Mouse (Mus musculus) heart, embryonic 16.5 days (tissue): ENCODE results near the gene Rps3a1. TPM values are rescaled to one million over a fixed set of nuclear protein-coding genes. Genes with fewer than 3 reads are reported as not detected.

Source experiments
- ATAC-seq: fragments of 200-750 bp; cut with Nextera tagmentation; replicated peaks from 2 replicates; pipeline ENCODE4 v1.8.0; 2017; ENCODE audit warnings: moderate number of reproducible peaks; ENCODE audit not compliant: insufficient read depth, low FRiP score; ENCODE audit errors: extremely low read depth
- H3K27ac ChIP-seq: fragments of 300-500 bp; sonication (generic); 2 replicates; pipeline ENCODE4 v1.5.1; 2014; ENCODE audit warnings: mild to moderate bottlenecking, low read length, control low read depth, moderate library complexity
- H3K27me3 ChIP-seq: fragments of 300-500 bp; sonication (generic); 2 replicates; pipeline ENCODE4 v1.6.1; 2014; ENCODE audit warnings: low read length, mixed read lengths; ENCODE audit not compliant: control insufficient read depth, insufficient read depth
- H3K36me3 ChIP-seq: fragments of 300-500 bp; sonication (generic); 2 replicates; pipeline ENCODE4 v1.6.1; 2014; ENCODE audit not compliant: control insufficient read depth, insufficient read depth
- H3K4me1 ChIP-seq: fragments of 300-500 bp; sonication (generic); 2 replicates; pipeline ENCODE4 v1.6.1; 2014; ENCODE audit warnings: low read length, mixed read lengths; ENCODE audit not compliant: control insufficient read depth, insufficient read depth
- H3K4me2 ChIP-seq: fragments of 300-500 bp; sonication (generic); 2 replicates; pipeline ENCODE4 v1.6.1; 2014; ENCODE audit warnings: low read depth, mild to moderate bottlenecking, control low read depth, low read length
- H3K4me3 ChIP-seq: fragments of 300-500 bp; sonication (generic); 2 replicates; pipeline ENCODE4 v1.5.1; 2014; ENCODE audit warnings: mild to moderate bottlenecking, control low read depth, low read length
- H3K9ac ChIP-seq: fragments of 300-500 bp; sonication (generic); 2 replicates; pipeline ENCODE4 v1.6.1; 2014; ENCODE audit warnings: low read length, control low read depth
- H3K9me3 ChIP-seq: fragments of 300-500 bp; sonication (generic); replicated peaks from 2 replicates; pipeline ENCODE4 v1.6.1; 2016; ENCODE audit warnings: low read length; ENCODE audit not compliant: control insufficient read depth
- WGBS: fragments of 180-500 bp; shearing (Covaris S2); extraction: QIAGEN DNeasy Blood & Tissue Kit; methylation state at CpG from one replicate; pipeline ENCODE4 v1.1.7; 2014; 5-methylcytosine and 5-hydroxymethylcytosine counted together
- polyA plus RNA-seq: library from polyadenylated mRNA; unstranded; fragments of >200 nt; fragmentation: Nextera tagmentation; extraction: Ambion mirVana; gene quantifications from 2 replicates; pipeline ENCODE4 v1.2.1, GENCODE M21; 2015

Gene Rps3a1
- polyA plus RNA-seq, 1 experiment from 2014 or later: 795 TPM

GRCm38 (mm10) chr3:86142934-86143317, 424 bp upstream of the Rps3a1 start:
- Histone ChIP-seq H3K4me2 (peak overlapping the region; percentile 39), H3K27ac (no peak overlapping the region), H3K4me1 (peaks cover 13% of the 10 kb centered on the region), H3K27me3 (no peaks in the 10 kb centered on the region), H3K9me3 (no peaks in the 10 kb centered on the region), H3K9ac (peak overlapping the region; percentile 30; the same call in 1 of the 2 replicates), H3K36me3 (peaks cover 21% of the 10 kb centered on the region), H3K4me3 (peak overlapping the region; percentile 25)
- ATAC-seq: no peak
- WGBS: 32% methylated on average over 6 of the region's 6 CpGs

- under 1% methylated on average over 18 of the region's 18 CpGs for WGBS
- ATAC-seq: peak; percentile 20
- peak overlapping the region; percentile 81 for H3K27ac ChIP-seq
- peak overlapping the region; percentile 97 for H3K4me3 ChIP-seq
- H3K9me3 ChIP-seq: no peaks in the 10 kb centered on the region
- no peaks in the 10 kb centered on the region for H3K27me3 ChIP-seq
- peaks cover 30% of the 10 kb centered on the region for H3K36me3 ChIP-seq
- H3K9ac ChIP-seq: peak overlapping the region; percentile 99
- peak overlapping the region; percentile 70 for H3K4me2 ChIP-seq
- H3K4me1 ChIP-seq: peaks cover 13% of the 10 kb centered on the region
These were observed 628 bp downstream of the Rps3a1 start for GRCm38 (mm10) chr3:86141886-86142262.

- peak overlapping the region; percentile 70 for H3K4me2 ChIP-seq
- H3K9me3 ChIP-seq: no peaks in the 10 kb centered on the region
- H3K36me3 ChIP-seq: peaks cover 34% of the 10 kb centered on the region
- H3K4me1 ChIP-seq: peaks cover 13% of the 10 kb centered on the region
- H3K27ac ChIP-seq: peak overlapping the region; percentile 81
- WGBS: 7% methylated on average over 7 of the region's 7 CpGs
- H3K9ac ChIP-seq: peak overlapping the region; percentile 99
- ATAC-seq: no peak
- no peaks in the 10 kb centered on the region for H3K27me3 ChIP-seq
- H3K4me3 ChIP-seq: peak overlapping the region; percentile 97
These were observed 1.1 kb downstream of the Rps3a1 start for GRCm38 (mm10) chr3:86141366-86141765.

GRCm38 (mm10) chr3:86139660-86140059, 2.8 kb downstream of the Rps3a1 start:
- Histone ChIP-seq H3K36me3 (peaks cover 45% of the 10 kb centered on the region), H3K27me3 (no peaks in the 10 kb centered on the region), H3K9ac (no peak overlapping the region)

GRCm38 (mm10) chr3:86136936-86137574, 5.4 kb downstream of the Rps3a1 start:
- peaks cover 48% of the 10 kb centered on the region for H3K36me3 ChIP-seq
- 85% methylated on average over 6 of the region's 6 CpGs for WGBS

More at GRCm38 (mm10) chr3:86139660-86140059, 2.8 kb downstream of the Rps3a1 start:
- H3K4me2 ChIP-seq: no peak overlapping the region
- no peak overlapping the region for H3K27ac ChIP-seq
- 89% methylated on average over 4 of the region's 4 CpGs for WGBS
- no peak overlapping the region for H3K4me3 ChIP-seq
- peaks cover 13% of the 10 kb centered on the region for H3K4me1 ChIP-seq
- no peaks in the 10 kb centered on the region for H3K9me3 ChIP-seq
- ATAC-seq: no peak

GRCm38 (mm10) chr3:86135886-86136563, 6.5 kb downstream of the Rps3a1 start:
- Histone ChIP-seq H3K4me3 (no peak overlapping the region), H3K36me3 (peaks cover 48% of the 10 kb centered on the region), H3K27me3 (no peaks in the 10 kb centered on the region), H3K9ac (no peak overlapping the region), H3K4me2 (no peak overlapping the region), H3K9me3 (no peaks in the 10 kb centered on the region), H3K4me1 (peaks cover 11% of the 10 kb centered on the region), H3K27ac (no peak overlapping the region; the same call in 1 of the 2 replicates)
- no peak for ATAC-seq
- WGBS: 85% methylated on average over 6 of the region's 6 CpGs

More at GRCm38 (mm10) chr3:86136936-86137574, 5.4 kb downstream of the Rps3a1 start:
- no peak overlapping the region for H3K4me3 ChIP-seq
- H3K27ac ChIP-seq: no peak overlapping the region
- no peaks in the 10 kb centered on the region for H3K27me3 ChIP-seq
- peaks cover 12% of the 10 kb centered on the region for H3K4me1 ChIP-seq
- H3K9me3 ChIP-seq: no peaks in the 10 kb centered on the region
- H3K9ac ChIP-seq: no peak overlapping the region
- ATAC-seq: no peak
- H3K4me2 ChIP-seq: no peak overlapping the region

GRCm38 (mm10) chr3:86134939-86135638, 7.4 kb downstream of the Rps3a1 start:
- no peak overlapping the region for H3K9ac ChIP-seq
- H3K4me3 ChIP-seq: no peak overlapping the region
- no peaks in the 10 kb centered on the region for H3K27me3 ChIP-seq
- no peaks in the 10 kb centered on the region for H3K9me3 ChIP-seq
- no peak overlapping the region for H3K4me2 ChIP-seq
- 88% methylated on average over 6 of the region's 6 CpGs for WGBS
- peaks cover 41% of the 10 kb centered on the region for H3K36me3 ChIP-seq
- H3K27ac ChIP-seq: no peak overlapping the region
- no peak for ATAC-seq
- peaks cover 3% of the 10 kb centered on the region; the same call in 1 of the 2 replicates for H3K4me1 ChIP-seq

- no peak overlapping the region for H3K27ac ChIP-seq
- H3K27me3 ChIP-seq: no peaks in the 10 kb centered on the region
- H3K36me3 ChIP-seq: 0 out of 2 replicates have a peak, but pooled peaks cover 2% of the 10 kb centered on the region
- no peak overlapping the region for H3K4me3 ChIP-seq
- 12% methylated on average over 6 of the region's 6 CpGs for WGBS
- H3K4me1 ChIP-seq: no peaks in the 10 kb centered on the region
- no peak overlapping the region for H3K9ac ChIP-seq
- H3K9me3 ChIP-seq: no peaks in the 10 kb centered on the region
- H3K4me2 ChIP-seq: no peak overlapping the region
- no peak for ATAC-seq
These were observed 12.7 kb downstream of the Rps3a1 start for GRCm38 (mm10) chr3:86129757-86130156.
